In genomic region chr8:12928033-12928432, GRCm38 (mm10) we compare ENCODE assay signal across 10 mouse cellular contexts. TPM values are rescaled to one million over a fixed set of nuclear protein-coding genes. Genes with fewer than 3 reads are reported as not detected.
DNase-seq lines count a peak whose midpoint lies in the region; ATAC-seq lines count a peak whose summit lies in the region.
"Had no signal": no experiment of that assay in that cellular context is flagged by ENCODE, and none has a peak within 500 bp of the region (broad histone marks: within the 10 kb centered on the region; RNA-seq: fewer than 3 reads in every experiment).

No protein-coding gene starts in this region.

- H3K36me3 ChIP-seq in hindbrain, embryonic 15.5 days = no peaks in the 10 kb centered on the region
- no peaks in the 10 kb centered on the region for H3K36me3 ChIP-seq in hindbrain, embryonic 12.5 days
- no peaks in the 10 kb centered on the region for H3K36me3 ChIP-seq in midbrain, embryonic 13.5 days
- H3K36me3 ChIP-seq in midbrain, embryonic 14.5 days (ENCODE audit: control insufficient read depth, insufficient read depth, low read length) = no peaks in the 10 kb centered on the region
- H3K36me3 ChIP-seq in stomach, embryonic 15.5 days = no peaks in the 10 kb centered on the region
- H3K36me3 ChIP-seq: limb, embryonic 10.5 days had no signal

- H3K27ac ChIP-seq in hindbrain, embryonic 15.5 days (replicated peaks) = no peak overlapping the region
- H3K27ac ChIP-seq in hindbrain, embryonic 12.5 days = no peak overlapping the region
- H3K27ac ChIP-seq in midbrain, embryonic 13.5 days = no peak overlapping the region
- H3K27ac ChIP-seq in midbrain, embryonic 14.5 days (replicated peaks; ENCODE audit: low read depth, low read length) = no peak overlapping the region; the same call in 1 of the 2 replicates
- no peak overlapping the region for H3K27ac ChIP-seq in stomach, embryonic 15.5 days
- H3K27ac ChIP-seq: limb, embryonic 10.5 days had no signal

- no peak overlapping the region for H3K9ac ChIP-seq in hindbrain, embryonic 15.5 days
- no peak overlapping the region for H3K9ac ChIP-seq in hindbrain, embryonic 12.5 days
- H3K9ac ChIP-seq in midbrain, embryonic 13.5 days (replicated peaks) = peak overlapping the region; percentile 32; the same call in 1 of the 2 replicates
- H3K9ac ChIP-seq in midbrain, embryonic 14.5 days (replicated peaks; ENCODE audit: low read length) = no peak overlapping the region
- no peak overlapping the region for H3K9ac ChIP-seq in stomach, embryonic 15.5 days

- no peaks in the 10 kb centered on the region for H3K27me3 ChIP-seq in hindbrain, embryonic 15.5 days
- H3K27me3 ChIP-seq in hindbrain, embryonic 12.5 days = no peaks in the 10 kb centered on the region
- no peaks in the 10 kb centered on the region for H3K27me3 ChIP-seq in midbrain, embryonic 13.5 days
- no peaks in the 10 kb centered on the region for H3K27me3 ChIP-seq in midbrain, embryonic 14.5 days (ENCODE audit: control insufficient read depth, insufficient read depth, low read length)
- no peaks in the 10 kb centered on the region for H3K27me3 ChIP-seq in stomach, embryonic 15.5 days (replicated peaks)

- peak; percentile 31; the same call in 1 of the 2 replicates for ATAC-seq in hindbrain, embryonic 15.5 days (ENCODE audit: low FRiP score, low read depth)
- no peak for ATAC-seq in hindbrain, embryonic 12.5 days (ENCODE audit: low FRiP score)
- no peak for ATAC-seq in midbrain, embryonic 13.5 days
- ATAC-seq in midbrain, embryonic 14.5 days (ENCODE audit: low FRiP score, low TSS enrichment) = no peak
- ATAC-seq in stomach, embryonic 15.5 days (ENCODE audit: insufficient read depth, low FRiP score, low read depth) = no peak

- 85% methylated on average over 8 of the region's 8 CpGs for WGBS in hindbrain, embryonic 15.5 days
- WGBS in hindbrain, embryonic 12.5 days = 90% methylated on average over 8 of the region's 8 CpGs
- 92% methylated on average over 8 of the region's 8 CpGs for WGBS in midbrain, embryonic 13.5 days
- 90% methylated on average over 8 of the region's 8 CpGs for WGBS in midbrain, embryonic 14.5 days
- WGBS in stomach, embryonic 15.5 days = 84% methylated on average over 8 of the region's 8 CpGs

- peaks cover 54% of the 10 kb centered on the region for H3K4me1 ChIP-seq in hindbrain, embryonic 15.5 days (replicated peaks)
- H3K4me1 ChIP-seq in hindbrain, embryonic 12.5 days = peaks cover 39% of the 10 kb centered on the region
- peaks cover 57% of the 10 kb centered on the region for H3K4me1 ChIP-seq in midbrain, embryonic 13.5 days (replicated peaks)
- H3K4me1 ChIP-seq in midbrain, embryonic 14.5 days (ENCODE audit: control insufficient read depth, insufficient read depth, low read length) = peaks cover 6% of the 10 kb centered on the region
- H3K4me1 ChIP-seq in stomach, embryonic 15.5 days = peaks cover 20% of the 10 kb centered on the region; the same call in 1 of the 2 replicates

- peak overlapping the region; percentile 24; the same call in 1 of the 2 replicates for H3K4me2 ChIP-seq in hindbrain, embryonic 15.5 days
- no peak overlapping the region for H3K4me2 ChIP-seq in hindbrain, embryonic 12.5 days (replicated peaks)
- 0 out of 2 replicates have a peak overlapping the region, but pooled peaks have one; percentile 11 for H3K4me2 ChIP-seq in midbrain, embryonic 13.5 days (replicated peaks)
- H3K4me2 ChIP-seq in midbrain, embryonic 14.5 days (ENCODE audit: low read length) = no peak overlapping the region
- peak overlapping the region; percentile 25; the same call in 1 of the 2 replicates for H3K4me2 ChIP-seq in stomach, embryonic 15.5 days

- H3K9me3 ChIP-seq in hindbrain, embryonic 15.5 days = no peaks in the 10 kb centered on the region
- 0 out of 2 replicates have a peak, but pooled peaks cover 3% of the 10 kb centered on the region for H3K9me3 ChIP-seq in hindbrain, embryonic 12.5 days (replicated peaks)
- H3K9me3 ChIP-seq in midbrain, embryonic 13.5 days = no peaks in the 10 kb centered on the region
- H3K9me3 ChIP-seq in midbrain, embryonic 14.5 days (ENCODE audit: control insufficient read depth, low read length) = no peaks in the 10 kb centered on the region
- no peaks in the 10 kb centered on the region; the same call in 1 of the 2 replicates for H3K9me3 ChIP-seq in stomach, embryonic 15.5 days
- H3K9me3 ChIP-seq: limb, embryonic 10.5 days had no signal

- no peak for DNase-seq in midbrain, embryonic 14.5 days
- peak; percentile 55 for DNase-seq in cerebellum, postnatal 14 days
- no peak for DNase-seq in yolk sac, embryonic 10.5 days (ENCODE audit: low spot score)
- DNase-seq: lung, postnatal 14 days had no signal

- H3K4me3 ChIP-seq in hindbrain, embryonic 15.5 days = no peak overlapping the region
- H3K4me3 ChIP-seq in hindbrain, embryonic 12.5 days = no peak overlapping the region
- no peak overlapping the region for H3K4me3 ChIP-seq in midbrain, embryonic 13.5 days (replicated peaks)
- no peak overlapping the region for H3K4me3 ChIP-seq in midbrain, embryonic 14.5 days (replicated peaks; ENCODE audit: low read depth, low read length)
- H3K4me3 ChIP-seq in stomach, embryonic 15.5 days (replicated peaks) = no peak overlapping the region
- H3K4me3 ChIP-seq: erythroblast, embryonic 14.5 days; limb, embryonic 10.5 days had no signal

RNA-seq across cellular contexts. Expression of gene Mcf2l, which starts 54.4 kb away (rescaled TPM):
- polyA plus RNA-seq in hindbrain, embryonic 15.5 days (2015; fragmentation: Nextera tagmentation; extraction: Ambion mirVana) = 146 and 155 TPM in 2 replicates
- polyA plus RNA-seq in hindbrain, embryonic 12.5 days (2016; fragmentation: Nextera tagmentation; extraction: Ambion mirVana) = 98.3 TPM in 2 replicates
- 130 and 141 TPM in 2 replicates for polyA plus RNA-seq in midbrain, embryonic 13.5 days (2015; fragmentation: Nextera tagmentation; extraction: Ambion mirVana)
- 173 and 174 TPM in 2 replicates for polyA plus RNA-seq in midbrain, embryonic 14.5 days (2014; fragmentation: Nextera tagmentation; extraction: Ambion mirVana)
- polyA plus RNA-seq in stomach, embryonic 15.5 days (2015; fragmentation: Nextera tagmentation; extraction: Ambion mirVana) = 14.3 and 18.4 TPM in 2 replicates

Comparison
In these comparisons a context has a peak if more than half of its experiments do, and no peak if none do; other contexts are left out.
1. H3K4me2 ChIP-seq: peak in hindbrain, embryonic 15.5 days (single experiment), midbrain, embryonic 13.5 days (single experiment) and stomach, embryonic 15.5 days (single experiment); none in hindbrain, embryonic 12.5 days (single experiment) and midbrain, embryonic 14.5 days (single experiment).
2. DNase-seq: peak in cerebellum, postnatal 14 days (2 of 2); none in midbrain, embryonic 14.5 days (single experiment) and yolk sac, embryonic 10.5 days (single experiment).